Mouse (Mus musculus): ENCODE results near the gene 4930430F08Rik. TPM values are rescaled to one million over a fixed set of nuclear protein-coding genes. Genes with fewer than 3 reads are reported as not detected.
A peak's percentile ranks its signal among the peaks of the same experiment; 100 is the strongest.
"Not testable (repeated sequence)": the region's sequence is repeated elsewhere in the genome, so short reads cannot be mapped to it uniquely, and the experiment has no call there.

The 4930430F08Rik gene
- polyA plus RNA-seq, 1 experiment from 2014 or later, result 8.5 TPM

GRCm38 (mm10) chr10:100575294-100575693 lies 14.9 kb downstream of the 4930430F08Rik start:
- H3K27me3 ChIP-seq, result no peaks in the 10 kb centered on the region
- H3K27ac ChIP-seq, result no peak overlapping the region
- H3K9me3 ChIP-seq (replicated peaks), result no peaks in the 10 kb centered on the region
- no peak overlapping the region for H3K9ac ChIP-seq
- no peaks in the 10 kb centered on the region for H3K4me1 ChIP-seq
- peaks cover 48% of the 10 kb centered on the region for H3K36me3 ChIP-seq
- no peak overlapping the region for H3K4me2 ChIP-seq
- WGBS, result 78% methylated on average over 7 of the region's 7 CpGs
- H3K4me3 ChIP-seq (replicated peaks), result no peak overlapping the region
- ATAC-seq (replicated peaks; ENCODE audit: low FRiP score), result no peak

GRCm38 (mm10) chr10:100574505-100575149 lies 15.6 kb downstream of the 4930430F08Rik start:
- peaks cover 48% of the 10 kb centered on the region for H3K36me3 ChIP-seq
- no peak overlapping the region for H3K9ac ChIP-seq
- no peaks in the 10 kb centered on the region for H3K27me3 ChIP-seq
- peak; percentile 58; the same call in 1 of the 2 replicates for ATAC-seq (replicated peaks; ENCODE audit: low FRiP score)
- no peak overlapping the region for H3K4me3 ChIP-seq (replicated peaks)
- H3K9me3 ChIP-seq (replicated peaks), result no peaks in the 10 kb centered on the region
- H3K4me2 ChIP-seq, result no peak overlapping the region
- H3K27ac ChIP-seq, result no peak overlapping the region
- 92% methylated on average over 7 of the region's 7 CpGs for WGBS
- H3K4me1 ChIP-seq, result no peaks in the 10 kb centered on the region

GRCm38 (mm10) chr10:100571707-100572106 lies 18.5 kb downstream of the 4930430F08Rik start:
- ATAC-seq (replicated peaks; ENCODE audit: low FRiP score), result no peak
- Histone ChIP-seq H3K4me3 (replicated peaks) (no peak overlapping the region), H3K9me3 (replicated peaks) (no peaks in the 10 kb centered on the region), H3K4me1 (no peaks in the 10 kb centered on the region), H3K27me3 (no peaks in the 10 kb centered on the region), H3K9ac (no peak overlapping the region), H3K27ac (no peak overlapping the region), H3K36me3 (peaks cover 49% of the 10 kb centered on the region), H3K4me2 (no peak overlapping the region)
- 92% methylated on average over 3 of the region's 3 CpGs for WGBS

GRCm38 (mm10) chr10:100564112-100564511 lies 26.1 kb downstream of the 4930430F08Rik start:
- 87% methylated on average over 3 of the region's 3 CpGs for WGBS
- no peak for ATAC-seq (replicated peaks; ENCODE audit: low FRiP score)

GRCm38 (mm10) chr10:100560194-100560883 lies 29.9 kb downstream of the 4930430F08Rik start:
- H3K27me3 ChIP-seq; H3K4me3 ChIP-seq (replicated peaks); H3K4me2 ChIP-seq; H3K4me1 ChIP-seq; H3K27ac ChIP-seq; H3K9ac ChIP-seq; ATAC-seq (replicated peaks; ENCODE audit: low FRiP score); H3K9me3 ChIP-seq (replicated peaks): not testable (repeated sequence)
- WGBS, result 94% methylated on average over 3 of the region's 3 CpGs
- peaks cover 21% of the 10 kb centered on the region for H3K36me3 ChIP-seq

More at GRCm38 (mm10) chr10:100564112-100564511, 26.1 kb downstream of the 4930430F08Rik start:
- no peaks in the 10 kb centered on the region for H3K4me1 ChIP-seq
- H3K4me3 ChIP-seq (replicated peaks), result no peak overlapping the region
- no peaks in the 10 kb centered on the region for H3K27me3 ChIP-seq
- no peak overlapping the region for H3K9ac ChIP-seq
- no peak overlapping the region for H3K4me2 ChIP-seq
- no peaks in the 10 kb centered on the region for H3K9me3 ChIP-seq (replicated peaks)
- peaks cover 38% of the 10 kb centered on the region for H3K36me3 ChIP-seq
- H3K27ac ChIP-seq, result no peak overlapping the region

- no peak for ATAC-seq (replicated peaks; ENCODE audit: low FRiP score)
- Histone ChIP-seq H3K36me3 (peaks cover 9% of the 10 kb centered on the region), H3K9ac (no peak overlapping the region), H3K4me1 (no peaks in the 10 kb centered on the region), H3K27me3 (no peaks in the 10 kb centered on the region), H3K27ac (no peak overlapping the region), H3K9me3 (replicated peaks) (no peaks in the 10 kb centered on the region), H3K4me3 (replicated peaks) (no peak overlapping the region), H3K4me2 (no peak overlapping the region)
- 88% methylated on average over 3 of the region's 3 CpGs for WGBS
Measured at GRCm38 (mm10) chr10:100556566-100557175, 33.6 kb downstream of the 4930430F08Rik start.

- Histone ChIP-seq H3K27ac (no peak overlapping the region), H3K4me1 (no peaks in the 10 kb centered on the region), H3K36me3 (peaks cover 12% of the 10 kb centered on the region), H3K9ac (no peak overlapping the region), H3K4me2 (no peak overlapping the region), H3K4me3 (replicated peaks) (no peak overlapping the region), H3K9me3 (replicated peaks) (no peaks in the 10 kb centered on the region), H3K27me3 (no peaks in the 10 kb centered on the region)
- 90% methylated on average over 9 of the region's 9 CpGs for WGBS
- ATAC-seq (replicated peaks; ENCODE audit: low FRiP score), result no peak
Measured at GRCm38 (mm10) chr10:100524499-100525390, 65.5 kb downstream of the 4930430F08Rik start.

GRCm38 (mm10) chr10:100522330-100522729 lies 67.9 kb downstream of the 4930430F08Rik start:
- H3K27me3 ChIP-seq, result no peaks in the 10 kb centered on the region
- H3K9ac ChIP-seq, result no peak overlapping the region
- H3K36me3 ChIP-seq, result peaks cover 21% of the 10 kb centered on the region
- no peaks in the 10 kb centered on the region for H3K9me3 ChIP-seq (replicated peaks)
- H3K4me2 ChIP-seq, result no peak overlapping the region
- H3K4me3 ChIP-seq (replicated peaks), result no peak overlapping the region
- WGBS, result 92% methylated on average over 9 of the region's 9 CpGs
- no peaks in the 10 kb centered on the region for H3K4me1 ChIP-seq
- no peak for ATAC-seq (replicated peaks; ENCODE audit: low FRiP score)
- H3K27ac ChIP-seq, result no peak overlapping the region

Other genes with a start within 250 kb of the 4930430F08Rik start
- not detected in 2 replicates for gene Gm4302, start 249.6 kb downstream of the 4930430F08Rik start, polyA plus RNA-seq (2015; fragmentation: Nextera tagmentation; extraction: Ambion mirVana)
- not detected in 2 replicates for gene Gm4303, start 244.5 kb downstream of the 4930430F08Rik start, polyA plus RNA-seq (2015; fragmentation: Nextera tagmentation; extraction: Ambion mirVana)
- gene Gm4305, start 239.3 kb downstream of the 4930430F08Rik start, polyA plus RNA-seq (2015; fragmentation: Nextera tagmentation; extraction: Ambion mirVana), result not detected in 2 replicates
- not detected in 2 replicates for gene Gm4307, start 229.1 kb downstream of the 4930430F08Rik start, polyA plus RNA-seq (2015; fragmentation: Nextera tagmentation; extraction: Ambion mirVana)
- gene Gm4312, start 207.9 kb downstream of the 4930430F08Rik start, polyA plus RNA-seq (2015; fragmentation: Nextera tagmentation; extraction: Ambion mirVana), result not detected in 2 replicates
- gene Tmtc3, start 103.1 kb downstream of the 4930430F08Rik start, polyA plus RNA-seq (2015; fragmentation: Nextera tagmentation; extraction: Ambion mirVana), result 24.6 and 27.3 TPM in 2 replicates
- gene Cep290, start 102.9 kb downstream of the 4930430F08Rik start, polyA plus RNA-seq (2015; fragmentation: Nextera tagmentation; extraction: Ambion mirVana), result 5.5 and 5.7 TPM in 2 replicates
- gene 1700017N19Rik, start 61 bp upstream of the 4930430F08Rik start, polyA plus RNA-seq (2015; fragmentation: Nextera tagmentation; extraction: Ambion mirVana), result not detected in 2 replicates